Mouse (Mus musculus) heart, embryonic 15.5 days (tissue): ENCODE measurements around the gene Ppp4c. TPM values are rescaled to one million over a fixed set of nuclear protein-coding genes. Genes with fewer than 3 reads are reported as not detected.

Source experiments
- ATAC-seq: fragments of 200-750 bp; cut with Nextera tagmentation; replicated peaks from 2 replicates; pipeline ENCODE4 v1.8.0; 2017; ENCODE audit warnings: low read depth, moderate TSS enrichment; ENCODE audit not compliant: insufficient number of reproducible peaks, insufficient read depth, low FRiP score
- H3K27ac ChIP-seq: fragments of 300-500 bp; sonication (generic); 2 replicates; pipeline ENCODE4 v1.5.1; 2015; ENCODE audit warnings: mild to moderate bottlenecking, inconsistent platforms
- H3K27me3 ChIP-seq: fragments of 300-500 bp; sonication (generic); 2 replicates; pipeline ENCODE4 v1.6.1; 2015; ENCODE audit warnings: inconsistent platforms
- H3K36me3 ChIP-seq: fragments of 300-500 bp; sonication (generic); 2 replicates; pipeline ENCODE4 v1.6.1; 2015; ENCODE audit warnings: mild to moderate bottlenecking, inconsistent platforms
- H3K4me1 ChIP-seq: fragments of 300-500 bp; sonication (generic); replicated peaks from 2 replicates; pipeline ENCODE4 v1.6.1; 2015; ENCODE audit warnings: inconsistent platforms
- H3K4me2 ChIP-seq: fragments of 300-500 bp; sonication (generic); 2 replicates; pipeline ENCODE4 v1.6.1; 2015; ENCODE audit warnings: inconsistent platforms, mild to moderate bottlenecking, moderate library complexity
- H3K4me3 ChIP-seq: fragments of 300-500 bp; sonication (generic); 2 replicates; pipeline ENCODE4 v1.5.1; 2015; ENCODE audit warnings: mild to moderate bottlenecking, inconsistent platforms
- H3K9ac ChIP-seq: fragments of 300-500 bp; sonication (generic); 2 replicates; pipeline ENCODE4 v1.6.1; 2015; ENCODE audit warnings: mild to moderate bottlenecking, inconsistent platforms
- H3K9me3 ChIP-seq: fragments of 300-500 bp; sonication (generic); replicated peaks from 2 replicates; pipeline ENCODE4 v1.6.1; 2016; ENCODE audit warnings: inconsistent platforms
- WGBS: fragments of 180-500 bp; shearing (Covaris S2); methylation state at CpG from one replicate; pipeline ENCODE4 v1.1.7; 2015; ENCODE audit warnings: mixed read lengths; 5-methylcytosine and 5-hydroxymethylcytosine counted together
- polyA plus RNA-seq: library from polyadenylated mRNA; unstranded; fragments of >200 nt; fragmentation: Nextera tagmentation; extraction: Ambion mirVana; gene quantifications from 2 replicates; pipeline ENCODE4 v1.2.1, GENCODE M21; 2015

Ppp4c gene
- polyA plus RNA-seq, 1 experiment from 2014 or later = 120 TPM

DNA sequence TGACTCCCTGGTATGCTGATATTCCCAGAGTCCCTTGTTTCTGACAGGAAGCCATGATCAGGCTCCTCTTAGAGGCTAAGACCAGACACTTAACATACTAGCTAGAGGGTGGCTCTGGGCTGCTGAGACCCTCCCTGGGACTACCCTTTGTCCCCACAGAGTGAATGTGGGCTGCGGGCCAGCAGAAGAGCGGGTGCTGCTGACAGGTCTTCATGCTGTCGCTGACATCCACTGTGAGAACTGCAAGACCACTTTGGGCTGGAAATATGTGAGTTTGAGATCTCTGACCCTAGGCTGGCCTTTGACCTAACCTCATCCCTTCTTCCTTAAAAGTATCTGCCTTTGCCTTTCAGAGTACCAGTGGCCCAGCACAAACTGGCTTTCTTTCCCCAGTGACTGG is 14.1 kb downstream of the Ppp4c start:
- no peak for ATAC-seq
- 75% methylated on average over 3 of the region's 3 CpGs for WGBS
- peak overlapping the region; percentile 97; the same call in 1 of the 2 replicates for H3K4me2 ChIP-seq
- H3K36me3 ChIP-seq = no peaks in the 10 kb centered on the region; the same call in 1 of the 2 replicates
- H3K27ac ChIP-seq = no peak overlapping the region
- H3K9me3 ChIP-seq = no peaks in the 10 kb centered on the region
- peaks cover 48% of the 10 kb centered on the region for H3K4me1 ChIP-seq
- H3K4me3 ChIP-seq = peak overlapping the region; percentile 90
- no peaks in the 10 kb centered on the region for H3K27me3 ChIP-seq
- 0 out of 2 replicates have a peak overlapping the region, but pooled peaks have one; percentile 97 for H3K9ac ChIP-seq

GRCm38 (mm10) chr7:126777476-126777875 is 14.8 kb downstream of the Ppp4c start:
- peak overlapping the region; percentile 90 for H3K4me3 ChIP-seq
- H3K4me2 ChIP-seq = peak overlapping the region; percentile 97
- H3K27me3 ChIP-seq = no peaks in the 10 kb centered on the region
- H3K27ac ChIP-seq = peak overlapping the region; percentile 87
- ATAC-seq = no peak
- no peaks in the 10 kb centered on the region for H3K9me3 ChIP-seq
- H3K4me1 ChIP-seq = peaks cover 48% of the 10 kb centered on the region
- WGBS = 51% methylated on average over 10 of the region's 10 CpGs
- peak overlapping the region; percentile 97 for H3K9ac ChIP-seq
- no peaks in the 10 kb centered on the region; the same call in 1 of the 2 replicates for H3K36me3 ChIP-seq

GRCm38 (mm10) chr7:126776598-126777057 is 15.7 kb downstream of the Ppp4c start, which contains the start of gene Ypel3:
Gene Ypel3, plus strand, starts transcription at chr7:126776955.
- H3K27ac ChIP-seq = peak within 1 kb of the TSS; percentile 87
- WGBS = 1% methylated on average over 34 of the region's 37 CpGs
- ATAC-seq = peak; percentile 94
- peak within 1 kb of the TSS; percentile 97 for H3K4me2 ChIP-seq
- H3K9ac ChIP-seq = peak within 1 kb of the TSS; percentile 97
- no peaks in the 10 kb centered on the region; the same call in 1 of the 2 replicates for H3K36me3 ChIP-seq
- H3K9me3 ChIP-seq = no peaks in the 10 kb centered on the region
- H3K4me3 ChIP-seq = peak within 1 kb of the TSS; percentile 90
- peaks cover 48% of the 10 kb centered on the region for H3K4me1 ChIP-seq
- no peaks in the 10 kb centered on the region for H3K27me3 ChIP-seq

- H3K4me3 ChIP-seq = peak overlapping the region; percentile 90; the same call in 1 of the 2 replicates
- H3K4me1 ChIP-seq = peaks cover 40% of the 10 kb centered on the region
- no peak for ATAC-seq
- peaks cover 4% of the 10 kb centered on the region; the same call in 1 of the 2 replicates for H3K36me3 ChIP-seq
- H3K27me3 ChIP-seq = no peaks in the 10 kb centered on the region
- peak overlapping the region; percentile 87 for H3K27ac ChIP-seq
- H3K9me3 ChIP-seq = no peaks in the 10 kb centered on the region
- H3K4me2 ChIP-seq = peak overlapping the region; percentile 97
- H3K9ac ChIP-seq = peak overlapping the region; percentile 97; the same call in 1 of the 2 replicates
- 53% methylated on average over 3 of the region's 3 CpGs for WGBS
These were observed 16.4 kb downstream of the Ppp4c start for GRCm38 (mm10) chr7:126775978-126776234.

- Histone ChIP-seq H3K27ac (no peak overlapping the region), H3K4me2 (peak overlapping the region; percentile 97), H3K27me3 (no peaks in the 10 kb centered on the region), H3K9ac (0 out of 2 replicates have a peak overlapping the region, but pooled peaks have one; percentile 97), H3K4me1 (peaks cover 36% of the 10 kb centered on the region), H3K9me3 (no peaks in the 10 kb centered on the region), H3K4me3 (no peak overlapping the region), H3K36me3 (peaks cover 5% of the 10 kb centered on the region; the same call in 1 of the 2 replicates)
- 80% methylated on average over 10 of the region's 10 CpGs for WGBS
- no peak for ATAC-seq
These were observed 16.9 kb downstream of the Ppp4c start for GRCm38 (mm10) chr7:126775185-126775977.

DNA sequence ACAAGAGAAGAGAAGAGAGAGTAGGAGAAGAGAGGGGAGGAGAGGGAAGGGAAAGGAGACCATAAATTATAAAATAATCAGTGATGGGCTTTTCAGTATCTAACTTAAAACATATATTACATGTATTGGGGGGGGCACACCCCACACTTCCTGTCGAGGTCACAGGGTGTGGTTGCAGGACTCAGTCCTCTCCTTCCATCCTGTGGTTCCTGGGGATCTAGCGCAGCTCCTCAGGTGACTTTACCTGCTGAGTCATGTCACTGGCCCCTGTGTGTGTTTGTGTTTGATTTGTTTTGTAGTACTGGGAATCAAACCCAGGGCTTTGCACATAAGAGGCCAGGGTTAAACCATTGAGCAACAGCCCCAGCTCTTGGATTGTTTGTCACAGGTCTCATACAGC is 17.8 kb downstream of the Ppp4c start:
- H3K27ac ChIP-seq = no peak overlapping the region
- H3K4me1 ChIP-seq = peaks cover 27% of the 10 kb centered on the region
- ATAC-seq = no peak
- H3K9me3 ChIP-seq = no peaks in the 10 kb centered on the region
- peaks cover 11% of the 10 kb centered on the region; the same call in 1 of the 2 replicates for H3K36me3 ChIP-seq
- H3K27me3 ChIP-seq = no peaks in the 10 kb centered on the region
- no peak overlapping the region for H3K4me3 ChIP-seq
- WGBS = 56% methylated on average over 2 of the region's 2 CpGs
- H3K4me2 ChIP-seq = no peak overlapping the region
- no peak overlapping the region for H3K9ac ChIP-seq

DNA sequence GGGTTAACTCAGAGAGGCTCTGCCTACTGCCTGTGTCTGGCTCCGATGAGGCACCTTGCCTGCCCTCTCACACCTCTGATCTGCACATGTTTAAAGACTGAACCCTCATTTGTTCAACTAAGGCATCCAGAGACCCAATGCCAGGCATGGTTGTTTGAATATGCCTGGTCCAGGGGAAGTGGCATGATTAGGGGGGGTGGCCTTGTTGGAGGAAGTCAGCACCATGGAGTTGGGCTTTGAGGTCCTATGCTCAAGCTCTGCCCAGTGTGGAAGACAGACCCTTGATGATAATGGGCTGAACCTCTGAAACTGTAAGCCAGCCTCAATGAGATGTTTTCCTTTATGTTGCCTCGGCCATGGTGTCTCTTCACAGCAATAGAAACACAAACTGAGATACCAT is 18.9 kb downstream of the Ppp4c start:
- Histone ChIP-seq H3K9ac (no peak overlapping the region), H3K9me3 (no peaks in the 10 kb centered on the region), H3K4me1 (peaks cover 27% of the 10 kb centered on the region), H3K4me3 (no peak overlapping the region), H3K4me2 (no peak overlapping the region), H3K36me3 (peaks cover 22% of the 10 kb centered on the region; the same call in 1 of the 2 replicates), H3K27ac (no peak overlapping the region), H3K27me3 (no peaks in the 10 kb centered on the region)
- 77% methylated on average over 2 of the region's 2 CpGs for WGBS
- no peak for ATAC-seq

- WGBS = 76% methylated on average over 12 of the region's 12 CpGs
- Histone ChIP-seq H3K9me3 (no peaks in the 10 kb centered on the region), H3K27me3 (no peaks in the 10 kb centered on the region), H3K9ac (no peak overlapping the region), H3K36me3 (peaks cover 43% of the 10 kb centered on the region), H3K4me2 (no peak overlapping the region), H3K4me1 (peaks cover 5% of the 10 kb centered on the region), H3K27ac (no peak overlapping the region), H3K4me3 (no peak overlapping the region)
- no peak for ATAC-seq
These were observed 21.5 kb downstream of the Ppp4c start for GRCm38 (mm10) chr7:126770784-126771183.

DNA sequence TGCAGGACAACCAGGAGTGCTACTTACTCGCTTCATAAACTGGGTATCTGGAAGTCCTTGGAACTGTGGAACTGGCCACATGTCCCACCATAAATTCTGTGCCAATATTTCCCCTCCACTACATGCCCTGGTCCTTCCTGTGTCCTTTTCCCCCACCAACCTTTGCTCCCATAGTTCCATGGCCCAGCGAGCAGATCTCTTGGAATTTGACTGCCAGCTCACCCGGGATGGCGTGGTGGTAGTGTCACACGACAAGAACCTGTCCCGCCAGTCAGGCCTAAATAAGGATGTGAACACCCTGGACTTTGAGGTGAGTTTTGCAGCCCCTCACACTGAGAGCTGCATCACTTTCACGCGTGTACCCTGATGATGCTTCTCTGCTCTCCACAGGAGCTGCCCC is 25.3 kb downstream of the Ppp4c start:
- Histone ChIP-seq H3K4me1 (peaks cover 13% of the 10 kb centered on the region), H3K4me3 (no peak overlapping the region), H3K4me2 (no peak overlapping the region), H3K9me3 (no peaks in the 10 kb centered on the region), H3K27me3 (no peaks in the 10 kb centered on the region), H3K27ac (no peak overlapping the region), H3K9ac (no peak overlapping the region), H3K36me3 (peaks cover 71% of the 10 kb centered on the region)
- 89% methylated on average over 8 of the region's 8 CpGs for WGBS
- ATAC-seq = no peak

DNA sequence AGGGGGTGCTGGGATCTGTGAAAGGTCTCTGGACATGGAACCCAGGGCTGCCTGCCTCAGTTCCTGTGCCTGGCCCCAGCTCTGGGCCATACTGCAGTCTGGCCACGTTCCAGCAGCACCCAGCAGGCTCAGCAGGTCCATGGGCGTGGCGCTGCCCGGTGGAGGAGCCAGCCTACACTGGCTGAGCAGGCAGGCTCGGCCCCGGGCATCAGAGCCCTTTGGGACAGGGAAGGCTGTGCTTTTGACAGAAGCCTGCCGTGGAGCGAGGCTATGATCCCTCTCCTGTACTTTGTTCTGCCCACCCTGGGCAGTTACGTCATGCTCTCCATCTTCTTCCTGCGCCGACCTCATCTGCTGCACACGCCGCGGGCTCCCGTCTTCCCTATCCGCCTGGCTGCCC is 26.1 kb downstream of the Ppp4c start, which contains the start of gene Gdpd3:
Gdpd3 (plus strand) TSS at position 134 of the 400 bp plus-strand sequence.
- Histone ChIP-seq H3K36me3 (peaks cover 70% of the 10 kb centered on the region), H3K9me3 (no peaks in the 10 kb centered on the region), H3K9ac (no peak within 1 kb of the TSS), H3K4me3 (no peak within 1 kb of the TSS), H3K4me1 (peaks cover 21% of the 10 kb centered on the region), H3K27me3 (no peaks in the 10 kb centered on the region), H3K4me2 (no peak within 1 kb of the TSS), H3K27ac (no peak within 1 kb of the TSS)
- no peak for ATAC-seq
- 90% methylated on average over 16 of the region's 16 CpGs for WGBS

DNA sequence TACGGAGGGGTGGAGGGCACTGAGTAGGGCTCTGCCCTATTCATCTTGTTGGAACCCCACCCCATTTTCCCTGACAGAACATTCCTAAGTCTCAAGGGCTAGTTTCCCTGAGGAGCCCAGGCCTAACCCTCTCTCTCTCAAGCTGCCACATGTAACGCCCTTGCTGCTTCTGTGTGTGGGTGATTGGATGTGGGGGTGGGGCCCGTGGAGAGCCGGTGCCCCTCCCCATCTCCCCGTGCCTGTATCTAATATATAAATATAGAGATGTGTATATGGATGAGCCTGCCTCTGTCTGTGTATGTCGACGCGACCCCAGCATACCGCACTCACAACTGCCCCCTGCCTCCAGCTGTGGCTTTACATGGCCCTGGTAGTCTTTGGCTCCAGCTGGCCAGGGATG is 26.8 kb downstream of the Ppp4c start:
- Histone ChIP-seq H3K9ac (no peak overlapping the region), H3K4me3 (no peak overlapping the region), H3K4me1 (peaks cover 26% of the 10 kb centered on the region), H3K27ac (no peak overlapping the region), H3K27me3 (no peaks in the 10 kb centered on the region), H3K36me3 (peaks cover 66% of the 10 kb centered on the region), H3K4me2 (no peak overlapping the region), H3K9me3 (no peaks in the 10 kb centered on the region)
- 81% methylated on average over 9 of the region's 9 CpGs for WGBS
- ATAC-seq = no peak
